Mouse (Mus musculus): ENCODE results near the gene Sfpq. TPM values are rescaled to one million over a fixed set of nuclear protein-coding genes. Genes with fewer than 3 reads are reported as not detected.

Sfpq gene
- polyA plus RNA-seq, 1 experiment from 2014 or later, result 137 TPM

GRCm38 (mm10) chr4:127076875-127077548, 55.9 kb downstream of the Sfpq start, which contains the start of gene Zmym6:
Gene Zmym6 (plus strand): TSS chr4:127077383.
- DNase-seq (peak; percentile 97), ATAC-seq (ENCODE audit: insufficient read depth) (peak; percentile 96)
- Histone ChIP-seq H3K4me3 (ENCODE audit: low read depth, low read length) (peak within 1 kb of the TSS; percentile 53), H3K27me3 (ENCODE audit: insufficient read depth, low read length) (no peaks in the 10 kb centered on the region), H3K9ac (peak within 1 kb of the TSS; percentile 49), H3K36me3 (ENCODE audit: insufficient read depth) (no peaks in the 10 kb centered on the region), H3K27ac (ENCODE audit: low read depth) (peak within 1 kb of the TSS; percentile 85), H3K4me1 (ENCODE audit: insufficient read depth) (no peaks in the 10 kb centered on the region), H3K9me3 (ENCODE audit: low read depth, low read length) (no peaks in the 10 kb centered on the region), H3K4me2 (peak within 1 kb of the TSS; percentile 71)
- TF ChIP-seq CTCF (IDR thresholded peaks at IDR 0.05; ENCODE audit: low read depth), result peak; percentile 3; the same call in 1 of the 2 replicates
- under 1% methylated on average over 46 of the region's 46 CpGs for whole genome bisulfite sequencing

- 46% methylated on average over 1 of the region's 1 CpGs for WGBS
- Histone ChIP-seq H3K4me1 (ENCODE audit: insufficient read depth) (no peaks in the 10 kb centered on the region), H3K27me3 (ENCODE audit: insufficient read depth, low read length) (no peaks in the 10 kb centered on the region), H3K36me3 (ENCODE audit: insufficient read depth) (no peaks in the 10 kb centered on the region), H3K27ac (ENCODE audit: low read depth) (no peak overlapping the region), H3K4me2 (no peak overlapping the region), H3K9ac (no peak overlapping the region), H3K9me3 (ENCODE audit: low read depth, low read length) (no peaks in the 10 kb centered on the region), H3K4me3 (ENCODE audit: low read depth, low read length) (no peak overlapping the region)
- TF ChIP-seq CTCF (IDR thresholded peaks at IDR 0.05; ENCODE audit: low read depth), result no peak
- DNase-seq (no peak), ATAC-seq (ENCODE audit: insufficient read depth) (no peak)
These were observed 59.7 kb downstream of the Sfpq start for GRCm38 (mm10) chr4:127080806-127081205.

- Histone ChIP-seq H3K27me3 (ENCODE audit: insufficient read depth, low read length) (no peaks in the 10 kb centered on the region), H3K4me3 (ENCODE audit: low read depth, low read length) (no peak overlapping the region), H3K4me1 (ENCODE audit: insufficient read depth) (no peaks in the 10 kb centered on the region), H3K9me3 (ENCODE audit: low read depth, low read length) (no peaks in the 10 kb centered on the region), H3K27ac (ENCODE audit: low read depth) (no peak overlapping the region), H3K9ac (no peak overlapping the region), H3K4me2 (no peak overlapping the region), H3K36me3 (ENCODE audit: insufficient read depth) (0 out of 2 replicates have a peak, but pooled peaks cover under 1% of the 10 kb centered on the region)
- TF ChIP-seq CTCF (IDR thresholded peaks at IDR 0.05; ENCODE audit: low read depth), result no peak
- ATAC-seq (ENCODE audit: insufficient read depth), result no peak
- 67% methylated on average over 2 of the region's 2 CpGs for WGBS
- no peak for DNase-seq
These were observed 62.0 kb downstream of the Sfpq start for GRCm38 (mm10) chr4:127083131-127083530.

- Histone ChIP-seq H3K36me3 (ENCODE audit: insufficient read depth) (peaks cover 15% of the 10 kb centered on the region; the same call in 1 of the 2 replicates), H3K4me2 (no peak overlapping the region), H3K27ac (ENCODE audit: low read depth) (no peak overlapping the region), H3K9ac (no peak overlapping the region), H3K9me3 (ENCODE audit: low read depth, low read length) (no peaks in the 10 kb centered on the region), H3K4me3 (ENCODE audit: low read depth, low read length) (no peak overlapping the region), H3K4me1 (ENCODE audit: insufficient read depth) (no peaks in the 10 kb centered on the region), H3K27me3 (ENCODE audit: insufficient read depth, low read length) (no peaks in the 10 kb centered on the region)
- 82% methylated on average over 1 of the region's 1 CpGs for whole genome bisulfite sequencing
- DNase-seq, result no peak
- no peak for TF ChIP-seq CTCF (IDR thresholded peaks at IDR 0.05; ENCODE audit: low read depth)
- no peak for ATAC-seq (ENCODE audit: insufficient read depth)
These were observed 64.6 kb downstream of the Sfpq start for GRCm38 (mm10) chr4:127085761-127086160.

Other genes starting within 250 kb of the Sfpq start
- 19.8 and 21.8 TPM in 2 replicates for gene Zmym4, start 53.2 kb upstream of the Sfpq start, polyA plus RNA-seq (2014; fragmentation: Nextera tagmentation; extraction: Ambion mirVana)
- 27.6 and 28.6 TPM in 2 replicates for gene Zmym1, start 39.8 kb downstream of the Sfpq start, polyA plus RNA-seq (2014; fragmentation: Nextera tagmentation; extraction: Ambion mirVana)
- 17.8 and 18.7 TPM in 2 replicates for gene Zmym6, start 56.1 kb downstream of the Sfpq start, polyA plus RNA-seq (2014; fragmentation: Nextera tagmentation; extraction: Ambion mirVana)
- gene Tmem35b, start 102.4 kb downstream of the Sfpq start, polyA plus RNA-seq (2014; fragmentation: Nextera tagmentation; extraction: Ambion mirVana), result 13.1 and 14.9 TPM in 2 replicates
- gene Dlgap3, start 147.9 kb downstream of the Sfpq start, polyA plus RNA-seq (2014; fragmentation: Nextera tagmentation; extraction: Ambion mirVana), result 0.97 and 1.4 TPM in 2 replicates
- 57.5 and 63.0 TPM in 2 replicates for gene Smim12, start 222.5 kb downstream of the Sfpq start, polyA plus RNA-seq (2014; fragmentation: Nextera tagmentation; extraction: Ambion mirVana)